Mouse (Mus musculus): ENCODE measurements at regions not wholly inside any gene's neighbourhood (a gene's known extent, or its start where the extent isn't known, plus 50 kb on each side); places are given as distances from the start of the nearest gene placed in this dataset.

- intact Hi-C loops (cut with DNase I) = no loop called here
- DNase-seq (ENCODE audit: low spot score in 2 of 2) = no peak
Measured at GRCm38 (mm10) chr10:17129391-17130163, 593.4 kb upstream of the Cited2 start.

DNA sequence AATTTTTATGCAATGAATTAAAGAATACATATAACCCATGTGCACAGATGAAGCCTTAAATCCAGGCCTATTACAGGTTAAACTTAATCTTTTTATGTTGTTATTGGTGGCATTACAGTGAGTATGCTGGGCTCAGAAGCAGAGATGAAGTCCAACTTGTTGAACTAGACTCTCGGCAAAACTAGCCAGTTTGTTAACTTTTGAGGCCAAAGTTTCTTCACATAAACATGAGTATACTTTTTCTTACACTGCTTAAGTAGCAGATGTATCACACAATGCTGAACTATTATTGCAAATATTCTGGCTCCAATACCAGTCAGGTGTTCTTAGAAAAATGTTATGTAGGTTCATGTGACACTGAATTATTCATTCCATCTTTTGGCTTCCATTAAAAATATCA is 592.4 kb upstream of the Cited2 start:
- DNase-seq (ENCODE audit: low spot score in 2 of 2) = no peak
- intact Hi-C loops (cut with DNase I) = no loop called here

- intact Hi-C loops (cut with DNase I) = no loop called here
- no peak for DNase-seq (ENCODE audit: low spot score in 2 of 2)
Measured at GRCm38 (mm10) chr10:17131763-17132162, 591.3 kb upstream of the Cited2 start.

DNA sequence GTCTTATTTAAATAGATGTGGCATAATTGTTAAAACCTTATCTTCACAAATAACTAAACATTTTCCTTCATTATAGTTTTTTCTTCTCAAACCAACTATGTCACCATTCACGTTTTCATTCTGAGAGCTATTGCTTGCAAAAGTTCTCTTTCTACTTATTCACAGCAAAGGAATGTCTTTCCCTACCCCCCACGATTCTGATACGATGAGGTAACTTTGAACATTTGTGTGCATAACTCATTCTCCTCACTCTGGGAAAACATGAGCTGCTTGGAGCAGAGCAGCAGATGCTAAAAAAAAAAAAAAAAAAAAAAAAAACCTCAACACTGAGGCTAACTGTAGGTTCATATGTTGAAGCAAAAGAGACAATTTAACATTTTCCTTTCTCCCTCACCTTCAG is 547.6 kb upstream of the Cited2 start:
- intact Hi-C loops (cut with DNase I) = no loop called here
- no peak for DNase-seq (ENCODE audit: low spot score in 2 of 2)

DNA sequence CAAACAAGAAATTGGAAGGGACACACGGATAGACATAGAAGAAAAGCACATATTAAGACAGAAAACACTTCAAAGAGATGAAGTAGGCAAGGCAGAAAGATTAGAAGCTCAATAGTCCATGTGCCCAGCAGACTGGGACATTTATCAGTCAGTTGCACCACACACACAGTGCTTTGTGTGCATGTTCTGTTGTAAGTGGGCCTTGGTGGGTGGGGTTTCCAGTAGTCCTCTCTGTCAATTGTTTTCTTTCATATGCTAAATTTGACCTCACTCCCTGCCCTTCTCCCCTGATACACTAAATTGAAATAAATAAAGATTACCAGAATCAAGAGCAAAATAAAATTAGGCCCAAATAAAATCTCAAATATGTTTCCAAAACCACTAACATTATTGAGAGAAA is 546.0 kb upstream of the Cited2 start:
- no peak for DNase-seq (ENCODE audit: low spot score in 2 of 2)
- intact Hi-C loops (cut with DNase I) = no loop called here

DNA sequence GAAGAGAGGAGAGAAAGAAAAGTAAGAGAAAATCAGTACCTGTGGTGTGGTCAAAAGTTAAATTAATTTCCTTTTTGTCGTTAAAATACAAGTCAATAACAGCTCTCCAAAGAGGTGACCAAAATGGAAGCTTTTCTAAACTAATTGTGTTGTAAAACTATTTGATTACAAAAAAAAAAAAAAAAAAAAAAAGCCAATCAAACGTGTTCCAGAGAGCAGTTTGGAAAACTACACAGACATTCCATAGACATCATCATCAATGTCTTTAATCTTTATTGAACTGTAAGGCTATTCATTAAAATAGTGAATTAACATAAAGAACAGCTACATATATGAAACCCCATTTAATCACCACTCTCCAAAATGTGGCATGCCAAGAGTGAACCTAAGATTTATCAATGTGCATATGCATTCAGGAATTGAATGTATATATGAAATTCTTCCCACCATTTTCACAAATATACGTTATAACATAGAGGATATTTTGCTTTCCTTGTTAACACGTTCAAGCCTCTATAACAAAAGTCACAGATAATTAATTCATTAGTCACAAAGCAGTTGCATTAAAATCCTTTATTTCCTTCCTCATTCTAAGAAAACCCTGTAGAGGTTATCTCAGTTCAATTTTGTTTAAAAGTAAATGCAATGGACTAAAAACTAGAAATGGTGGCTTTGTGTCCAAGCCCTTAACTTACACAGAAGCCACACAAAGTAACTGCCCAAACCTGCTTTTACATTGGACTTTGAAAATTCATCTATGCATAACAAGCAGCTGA is 545.3 kb upstream of the Cited2 start:
- intact Hi-C loops (cut with DNase I) = no loop called here

GRCm38 (mm10) chr10:17178627-17179026 is 544.4 kb upstream of the Cited2 start:
- intact Hi-C loops (cut with DNase I) = no loop called here
- no peak for DNase-seq (ENCODE audit: low spot score in 2 of 2)

More for the DNA sequence above, 545.3 kb upstream of the Cited2 start:
- DNase-seq (ENCODE audit: low spot score in 2 of 2) = no peak

DNA sequence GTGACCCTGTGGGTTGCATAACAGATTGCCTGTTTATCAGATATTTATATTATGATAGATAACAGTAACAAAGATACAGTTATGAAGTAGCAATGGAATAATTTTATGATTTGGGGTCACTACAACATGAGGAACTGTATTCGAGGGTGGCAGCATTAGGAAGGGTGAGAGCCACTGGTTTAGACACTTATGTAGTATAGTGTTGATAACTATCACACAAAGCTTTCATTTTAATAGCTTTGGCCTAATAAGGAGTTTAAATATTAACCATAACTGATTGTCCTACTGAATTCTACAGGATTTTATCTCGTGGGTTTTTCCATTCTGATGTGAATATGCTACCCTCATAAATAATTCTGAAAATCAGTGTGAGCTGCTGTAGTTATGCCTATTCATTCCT is 538.6 kb upstream of the Cited2 start:
- intact Hi-C loops (cut with DNase I) = no loop called here
- DNase-seq (ENCODE audit: low spot score in 2 of 2) = no peak

GRCm38 (mm10) chr10:17196205-17196604 is 526.8 kb upstream of the Cited2 start:
- no peak for DNase-seq (ENCODE audit: low spot score in 2 of 2)
- intact Hi-C loops (cut with DNase I) = no loop called here

DNA sequence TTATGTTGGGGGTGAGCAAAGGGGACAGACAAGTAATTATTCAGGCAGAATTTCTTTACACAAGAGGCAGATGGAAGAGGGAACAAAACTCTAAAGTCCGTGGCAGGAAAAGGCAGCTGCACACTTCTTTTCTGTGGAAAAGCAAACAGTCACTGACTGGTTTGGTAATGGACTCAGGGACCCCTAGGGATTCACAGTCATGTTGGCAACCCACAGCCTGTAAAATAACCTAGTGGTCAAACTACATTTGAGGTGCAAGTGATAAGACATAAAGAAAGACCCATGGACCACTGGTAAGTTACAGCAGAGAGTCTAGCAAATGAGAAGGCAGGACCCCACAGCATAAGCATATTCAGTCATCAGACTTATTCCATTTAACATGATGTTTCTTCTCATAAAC is 526.4 kb upstream of the Cited2 start:
- no peak for DNase-seq (ENCODE audit: low spot score in 2 of 2)
- intact Hi-C loops (cut with DNase I) = no loop called here

DNA sequence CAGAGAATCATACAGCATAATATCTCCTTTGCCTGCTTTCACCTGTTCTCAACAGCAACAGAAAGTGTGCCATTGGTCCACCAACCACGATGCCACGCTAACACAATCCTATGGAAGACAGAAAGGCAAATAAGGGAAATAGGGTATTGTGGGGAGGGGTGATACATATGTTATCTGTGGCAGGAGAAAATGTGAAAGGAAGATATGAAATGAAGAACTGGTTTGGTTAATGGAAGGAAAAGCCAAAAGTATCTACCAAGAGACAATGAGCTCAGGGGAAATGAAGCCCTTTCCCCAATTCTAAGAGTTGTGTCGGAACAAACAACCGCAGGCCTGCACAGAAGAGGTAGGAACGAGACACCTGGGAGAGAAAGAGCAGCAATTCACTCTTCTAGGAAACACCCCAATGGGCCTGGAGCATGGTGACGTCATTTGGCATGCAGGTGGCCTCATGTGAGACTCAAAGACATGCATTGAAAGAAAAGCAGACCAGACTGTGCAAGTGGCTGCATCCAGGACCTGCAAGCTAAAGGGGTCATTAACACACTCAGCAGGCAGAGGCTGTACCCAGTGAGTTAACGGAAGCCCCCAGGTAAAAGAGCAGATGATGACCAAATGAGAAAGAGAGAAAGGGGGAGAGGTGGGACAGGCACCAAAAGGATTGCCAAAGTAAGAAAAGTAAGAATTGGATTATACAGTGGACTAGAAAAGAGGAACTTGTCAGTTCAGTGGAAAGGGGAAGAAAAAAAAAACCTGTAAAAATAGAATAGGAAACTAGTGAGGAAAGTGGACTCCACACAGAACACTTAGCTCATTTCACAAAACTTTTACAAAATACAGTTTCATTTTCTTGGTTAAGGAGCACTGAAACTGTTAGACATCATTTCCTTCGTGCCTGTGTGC is 522.2 kb upstream of the Cited2 start:
- no peak for DNase-seq (ENCODE audit: low spot score in 2 of 2)
- intact Hi-C loops (cut with DNase I) = loop anchor here (10.0 kb wide), 1 partner anchor 524 kb away; the partner anchor contains the start of gene Cited2

DNA sequence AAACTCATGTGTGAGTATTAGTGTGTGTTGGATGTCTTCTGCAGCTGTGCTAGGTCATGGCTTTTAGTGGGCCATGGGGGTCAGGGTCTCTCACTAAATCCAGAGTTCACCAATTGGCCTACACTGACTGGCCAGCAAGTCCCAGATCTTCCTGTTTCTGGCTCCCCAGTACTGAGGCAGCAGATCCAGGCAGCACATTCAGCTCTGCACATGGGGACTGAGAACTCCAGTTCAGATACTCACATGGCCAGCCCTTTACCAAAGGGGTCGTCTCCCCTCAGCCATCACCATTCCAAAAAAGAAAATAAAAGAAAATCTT is 521.6 kb upstream of the Cited2 start:
- intact Hi-C loops (cut with DNase I) = loop anchor here (10.0 kb wide), 1 partner anchor 523 kb away; the partner anchor contains the start of gene Cited2
- DNase-seq (ENCODE audit: low spot score in 2 of 2) = no peak

GRCm38 (mm10) chr10:17202556-17203415 is 520.2 kb upstream of the Cited2 start:
- intact Hi-C loops (cut with DNase I) = loop anchor here (10.0 kb wide), 1 partner anchor 522 kb away; the partner anchor contains the start of gene Cited2
- DNase-seq (ENCODE audit: low spot score in 2 of 2) = no peak

- intact Hi-C loops (cut with DNase I) = loop anchor here (10.0 kb wide), 1 partner anchor 521 kb away; the partner anchor contains the start of gene Cited2
- no peak for DNase-seq (ENCODE audit: low spot score in 2 of 2)
Measured at GRCm38 (mm10) chr10:17203416-17204110, 519.5 kb upstream of the Cited2 start.

- no peak for DNase-seq (ENCODE audit: low spot score in 2 of 2)
- intact Hi-C loops (cut with DNase I) = loop anchor here (10.0 kb wide), 1 partner anchor 521 kb away; the partner anchor contains the start of gene Cited2
Measured at GRCm38 (mm10) chr10:17204153-17204552, 518.9 kb upstream of the Cited2 start.

DNA sequence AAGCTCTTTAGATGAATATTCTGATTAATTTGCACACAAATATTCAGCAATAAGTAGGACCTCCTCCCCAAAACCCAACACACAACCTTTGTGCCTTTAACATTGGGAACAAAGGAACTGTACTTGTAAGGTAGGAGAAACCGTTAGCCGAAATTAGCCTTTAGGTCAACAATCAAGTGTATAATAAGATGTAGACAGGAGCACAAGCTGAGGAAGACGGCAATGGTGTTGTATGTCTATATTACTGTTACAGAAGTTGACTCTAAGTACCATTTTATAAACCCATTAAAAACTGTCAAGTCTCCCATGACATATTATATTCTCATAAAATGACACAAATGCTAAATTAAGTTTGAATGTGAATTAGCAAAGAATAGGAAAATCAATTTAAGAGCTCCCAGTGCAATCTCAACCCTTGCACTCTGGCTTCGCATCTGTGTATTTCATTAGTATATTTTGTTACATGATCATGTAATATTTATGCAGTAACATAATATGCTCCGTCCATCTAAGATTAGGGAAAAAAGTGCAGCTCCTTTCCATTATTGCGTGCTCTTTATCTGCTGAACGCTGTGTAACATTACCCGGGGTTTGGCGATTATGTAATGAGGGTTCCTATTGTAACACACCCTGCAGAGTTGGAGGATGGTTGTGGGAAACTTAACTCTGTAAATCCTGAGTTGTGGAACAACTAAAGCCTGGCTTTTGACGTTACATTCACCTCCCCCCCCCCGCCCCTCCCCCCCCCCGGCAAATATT is 510.3 kb upstream of the Cited2 start:
- DNase-seq (ENCODE audit: low spot score in 2 of 2) = no peak
- intact Hi-C loops (cut with DNase I) = no loop called here

- intact Hi-C loops (cut with DNase I) = no loop called here
- DNase-seq (ENCODE audit: low spot score in 2 of 2) = no peak
Measured at GRCm38 (mm10) chr10:17213310-17214064, 509.5 kb upstream of the Cited2 start.
